Mouse (Mus musculus): ENCODE results near the gene Acot4. TPM values are rescaled to one million over a fixed set of nuclear protein-coding genes. Genes with fewer than 3 reads are reported as not detected.
A peak's percentile ranks its signal among the peaks of the same experiment; 100 is the strongest.
"Not testable (repeated sequence)": the region's sequence is repeated elsewhere in the genome, so short reads cannot be mapped to it uniquely, and the experiment has no call there.

The Acot4 gene
- polyA plus RNA-seq, 1 experiment from 2014 or later, result 3.4 TPM

- no peak overlapping the region for H3K27ac ChIP-seq (ENCODE audit: low read depth, low read length)
- WGBS, result 75% methylated on average over 5 of the region's 5 CpGs
Observed at GRCm38 (mm10) chr12:84042248-84042647, 4.1 kb downstream of the Acot4 start.

GRCm38 (mm10) chr12:84044045-84044444, 5.9 kb downstream of the Acot4 start:
- no peak overlapping the region for H3K9ac ChIP-seq (ENCODE audit: low read depth, low read length)
- H3K4me3 ChIP-seq (ENCODE audit: low read length), result no peak overlapping the region
- no peak for ATAC-seq (ENCODE audit: low FRiP score, low TSS enrichment)
- no peaks in the 10 kb centered on the region for H3K4me1 ChIP-seq (ENCODE audit: control insufficient read depth, insufficient read depth, low read length)
- no peaks in the 10 kb centered on the region for H3K27me3 ChIP-seq (ENCODE audit: control insufficient read depth, insufficient read depth, low read length)
- H3K27ac ChIP-seq (ENCODE audit: low read depth, low read length), result no peak overlapping the region
- 76% methylated on average over 2 of the region's 2 CpGs for WGBS
- no peaks in the 10 kb centered on the region for H3K36me3 ChIP-seq (ENCODE audit: control insufficient read depth, insufficient read depth, low read length)
- H3K4me2 ChIP-seq (replicated peaks; ENCODE audit: low read depth, low read length), result no peak overlapping the region
- H3K9me3 ChIP-seq (ENCODE audit: control insufficient read depth, low read length), result peaks cover 8% of the 10 kb centered on the region

More at GRCm38 (mm10) chr12:84042248-84042647, 4.1 kb downstream of the Acot4 start:
- no peak for ATAC-seq (ENCODE audit: low FRiP score, low TSS enrichment)
- no peak overlapping the region for H3K9ac ChIP-seq (ENCODE audit: low read depth, low read length)
- H3K4me2 ChIP-seq (replicated peaks; ENCODE audit: low read depth, low read length), result no peak overlapping the region
- H3K36me3 ChIP-seq (ENCODE audit: control insufficient read depth, insufficient read depth, low read length), result no peaks in the 10 kb centered on the region
- peaks cover 2% of the 10 kb centered on the region; the same call in 1 of the 2 replicates for H3K9me3 ChIP-seq (ENCODE audit: control insufficient read depth, low read length)
- no peak overlapping the region for H3K4me3 ChIP-seq (ENCODE audit: low read length)
- no peaks in the 10 kb centered on the region for H3K27me3 ChIP-seq (ENCODE audit: control insufficient read depth, insufficient read depth, low read length)
- no peaks in the 10 kb centered on the region for H3K4me1 ChIP-seq (ENCODE audit: control insufficient read depth, insufficient read depth, low read length)

GRCm38 (mm10) chr12:84046906-84047305, 8.7 kb downstream of the Acot4 start:
- H3K4me3 ChIP-seq (ENCODE audit: low read length), result no peak overlapping the region
- H3K9ac ChIP-seq (ENCODE audit: low read depth, low read length), result no peak overlapping the region
- H3K4me2 ChIP-seq (replicated peaks; ENCODE audit: low read depth, low read length), result no peak overlapping the region
- WGBS, result 90% methylated on average over 1 of the region's 1 CpGs
- H3K36me3 ChIP-seq (ENCODE audit: control insufficient read depth, insufficient read depth, low read length), result no peaks in the 10 kb centered on the region
- no peak for ATAC-seq (ENCODE audit: low FRiP score, low TSS enrichment)
- no peak overlapping the region for H3K27ac ChIP-seq (ENCODE audit: low read depth, low read length)
- H3K27me3 ChIP-seq (ENCODE audit: control insufficient read depth, insufficient read depth, low read length), result no peaks in the 10 kb centered on the region
- peaks cover 7% of the 10 kb centered on the region for H3K9me3 ChIP-seq (ENCODE audit: control insufficient read depth, low read length)
- no peaks in the 10 kb centered on the region for H3K4me1 ChIP-seq (ENCODE audit: control insufficient read depth, insufficient read depth, low read length)

GRCm38 (mm10) chr12:84050744-84051143, 12.6 kb downstream of the Acot4 start:
- H3K27ac ChIP-seq (ENCODE audit: low read depth, low read length); H3K9me3 ChIP-seq (ENCODE audit: control insufficient read depth, low read length); H3K9ac ChIP-seq (ENCODE audit: low read depth, low read length); H3K4me3 ChIP-seq (ENCODE audit: low read length); H3K27me3 ChIP-seq (ENCODE audit: control insufficient read depth, insufficient read depth, low read length); H3K4me1 ChIP-seq (ENCODE audit: control insufficient read depth, insufficient read depth, low read length); H3K36me3 ChIP-seq (ENCODE audit: control insufficient read depth, insufficient read depth, low read length); H3K4me2 ChIP-seq (replicated peaks; ENCODE audit: low read depth, low read length); ATAC-seq (ENCODE audit: low FRiP score, low TSS enrichment): not testable (repeated sequence)
- 83% methylated on average over 5 of the region's 5 CpGs for WGBS

GRCm38 (mm10) chr12:84051937-84052474, 13.8 kb downstream of the Acot4 start, which contains the start of gene Acot3:
Acot3 (plus strand) TSS chr12:84052144.
- no peak for ATAC-seq (ENCODE audit: low FRiP score, low TSS enrichment)
- Histone ChIP-seq H3K4me2 (replicated peaks; ENCODE audit: low read depth, low read length) (0 out of 2 replicates have a peak within 1 kb of the TSS, but pooled peaks have one; percentile 79), H3K36me3 (ENCODE audit: control insufficient read depth, insufficient read depth, low read length) (no peaks in the 10 kb centered on the region), H3K9ac (ENCODE audit: low read depth, low read length) (no peak within 1 kb of the TSS), H3K4me1 (ENCODE audit: control insufficient read depth, insufficient read depth, low read length) (no peaks in the 10 kb centered on the region), H3K27ac (ENCODE audit: low read depth, low read length) (no peak within 1 kb of the TSS), H3K27me3 (ENCODE audit: control insufficient read depth, insufficient read depth, low read length) (peaks cover 9% of the 10 kb centered on the region; the same call in 1 of the 2 replicates), H3K4me3 (ENCODE audit: low read length) (no peak within 1 kb of the TSS), H3K9me3 (ENCODE audit: control insufficient read depth, low read length) (peaks cover 7% of the 10 kb centered on the region)
- WGBS, result 78% methylated on average over 5 of the region's 5 CpGs

- Histone ChIP-seq H3K4me3 (ENCODE audit: low read length) (no peak overlapping the region), H3K4me1 (ENCODE audit: control insufficient read depth, insufficient read depth, low read length) (no peaks in the 10 kb centered on the region), H3K36me3 (ENCODE audit: control insufficient read depth, insufficient read depth, low read length) (no peaks in the 10 kb centered on the region), H3K9me3 (ENCODE audit: control insufficient read depth, low read length) (peaks cover 7% of the 10 kb centered on the region), H3K9ac (ENCODE audit: low read depth, low read length) (no peak overlapping the region), H3K27me3 (ENCODE audit: control insufficient read depth, insufficient read depth, low read length) (peaks cover 9% of the 10 kb centered on the region; the same call in 1 of the 2 replicates), H3K27ac (ENCODE audit: low read depth, low read length) (no peak overlapping the region), H3K4me2 (replicated peaks; ENCODE audit: low read depth, low read length) (no peak overlapping the region)
- WGBS, result 89% methylated on average over 7 of the region's 7 CpGs
- no peak for ATAC-seq (ENCODE audit: low FRiP score, low TSS enrichment)
Observed at GRCm38 (mm10) chr12:84052609-84053008, 14.4 kb downstream of the Acot4 start.

GRCm38 (mm10) chr12:84053173-84053572, 15.0 kb downstream of the Acot4 start:
- H3K4me1 ChIP-seq (ENCODE audit: control insufficient read depth, insufficient read depth, low read length), result no peaks in the 10 kb centered on the region
- H3K9ac ChIP-seq (ENCODE audit: low read depth, low read length), result peak overlapping the region; percentile 50; the same call in 1 of the 2 replicates
- H3K27me3 ChIP-seq (ENCODE audit: control insufficient read depth, insufficient read depth, low read length), result peaks cover 9% of the 10 kb centered on the region; the same call in 1 of the 2 replicates
- 18% methylated on average over 16 of the region's 16 CpGs for WGBS
- H3K4me2 ChIP-seq (replicated peaks; ENCODE audit: low read depth, low read length), result peak overlapping the region; percentile 79
- H3K36me3 ChIP-seq (ENCODE audit: control insufficient read depth, insufficient read depth, low read length), result no peaks in the 10 kb centered on the region
- peaks cover 5% of the 10 kb centered on the region for H3K9me3 ChIP-seq (ENCODE audit: control insufficient read depth, low read length)
- no peak overlapping the region for H3K27ac ChIP-seq (ENCODE audit: low read depth, low read length)
- peak overlapping the region; percentile 42 for H3K4me3 ChIP-seq (ENCODE audit: low read length)
- no peak for ATAC-seq (ENCODE audit: low FRiP score, low TSS enrichment)

- H3K36me3 ChIP-seq (ENCODE audit: control insufficient read depth, insufficient read depth, low read length), result no peaks in the 10 kb centered on the region
- H3K9ac ChIP-seq (ENCODE audit: low read depth, low read length), result peak overlapping the region; percentile 50
- peaks cover 9% of the 10 kb centered on the region; the same call in 1 of the 2 replicates for H3K27me3 ChIP-seq (ENCODE audit: control insufficient read depth, insufficient read depth, low read length)
- no peaks in the 10 kb centered on the region for H3K4me1 ChIP-seq (ENCODE audit: control insufficient read depth, insufficient read depth, low read length)
- H3K4me3 ChIP-seq (ENCODE audit: low read length), result peak overlapping the region; percentile 42
- 2% methylated on average over 34 of the region's 46 CpGs for WGBS
- H3K9me3 ChIP-seq (ENCODE audit: control insufficient read depth, low read length), result no peaks in the 10 kb centered on the region
- ATAC-seq (ENCODE audit: low FRiP score, low TSS enrichment), result peak; percentile 39; the same call in 1 of the 2 replicates
- H3K27ac ChIP-seq (ENCODE audit: low read depth, low read length), result no peak overlapping the region
- H3K4me2 ChIP-seq (replicated peaks; ENCODE audit: low read depth, low read length), result peak overlapping the region; percentile 79
Observed at GRCm38 (mm10) chr12:84053679-84054391, 15.7 kb downstream of the Acot4 start.

- no peak overlapping the region for H3K4me2 ChIP-seq (replicated peaks; ENCODE audit: low read depth, low read length)
- no peak overlapping the region for H3K9ac ChIP-seq (ENCODE audit: low read depth, low read length)
- no peak overlapping the region for H3K4me3 ChIP-seq (ENCODE audit: low read length)
- 31% methylated on average over 2 of the region's 2 CpGs for WGBS
- H3K4me1 ChIP-seq (ENCODE audit: control insufficient read depth, insufficient read depth, low read length), result no peaks in the 10 kb centered on the region
- H3K36me3 ChIP-seq (ENCODE audit: control insufficient read depth, insufficient read depth, low read length), result no peaks in the 10 kb centered on the region
- no peak overlapping the region for H3K27ac ChIP-seq (ENCODE audit: low read depth, low read length)
- H3K27me3 ChIP-seq (ENCODE audit: control insufficient read depth, insufficient read depth, low read length), result no peaks in the 10 kb centered on the region
- ATAC-seq (ENCODE audit: low FRiP score, low TSS enrichment), result no peak
- no peaks in the 10 kb centered on the region for H3K9me3 ChIP-seq (ENCODE audit: control insufficient read depth, low read length)
Observed at GRCm38 (mm10) chr12:84060946-84061345, 22.8 kb downstream of the Acot4 start.
